Mouse (Mus musculus) retina, adult 2 months (tissue): ENCODE measurements at regions not wholly inside any gene's neighbourhood (a gene's known extent, or its start where the extent isn't known, plus 50 kb on each side); places are given as distances from the start of the nearest gene placed in this dataset.
A peak's percentile ranks its signal among the peaks of the same experiment; 100 is the strongest.

ENCODE experiments used
- DNase-seq: peaks from one replicate; pipeline ENCODE4 v3.0.0-alpha.2; 2012; ENCODE audit warnings: low read depth, low spot score

DNA sequence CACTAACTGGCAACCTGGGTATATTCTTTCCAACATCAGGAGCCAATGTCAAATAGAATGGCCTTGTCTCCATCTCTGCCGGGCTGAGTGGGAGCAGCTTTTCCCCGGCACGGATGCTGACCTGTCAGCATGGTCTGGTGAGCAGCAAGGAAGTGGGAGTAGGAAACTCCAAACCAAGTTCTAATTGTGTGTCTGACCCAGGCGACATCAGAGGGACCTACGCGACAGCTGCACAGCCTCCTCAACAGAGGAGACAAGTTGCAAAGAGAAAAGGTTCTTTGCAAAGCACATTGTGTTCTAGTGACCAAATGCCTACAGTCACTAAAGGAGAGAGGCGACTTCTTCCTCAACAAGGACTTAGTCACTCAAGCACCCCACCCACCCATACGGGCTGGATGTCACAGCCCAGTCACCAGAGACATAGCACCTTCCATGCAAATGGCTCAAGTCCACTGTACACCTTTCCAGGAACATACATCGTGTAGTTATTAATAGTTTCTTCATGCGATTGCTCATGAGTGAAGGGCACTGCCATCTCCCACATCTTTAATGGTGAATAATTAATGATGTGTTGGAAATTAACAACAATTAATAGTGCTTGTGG, 334.8 kb upstream of the Hnrnpa3 start:
- DNase-seq, result no peak

DNA sequence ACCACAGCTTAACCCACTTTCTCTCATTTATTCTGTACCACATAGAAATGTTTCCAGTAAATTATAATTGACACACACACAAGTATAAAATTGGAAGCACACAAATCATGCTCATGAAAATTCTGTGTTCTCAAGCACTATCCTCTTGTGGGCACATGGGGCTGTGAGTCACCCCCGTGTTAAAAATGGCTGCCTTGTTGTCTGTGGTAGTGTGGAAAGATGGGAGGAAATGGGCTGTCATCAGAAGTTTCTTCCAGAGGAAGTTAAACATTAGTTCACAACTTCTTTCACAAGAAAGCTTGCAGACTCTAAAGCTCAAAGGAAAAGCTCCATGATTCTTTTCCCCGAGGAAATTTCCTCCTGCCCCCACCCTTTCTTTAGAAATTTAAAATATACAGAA, 329.5 kb upstream of the Hnrnpa3 start:
- no peak for DNase-seq

DNA sequence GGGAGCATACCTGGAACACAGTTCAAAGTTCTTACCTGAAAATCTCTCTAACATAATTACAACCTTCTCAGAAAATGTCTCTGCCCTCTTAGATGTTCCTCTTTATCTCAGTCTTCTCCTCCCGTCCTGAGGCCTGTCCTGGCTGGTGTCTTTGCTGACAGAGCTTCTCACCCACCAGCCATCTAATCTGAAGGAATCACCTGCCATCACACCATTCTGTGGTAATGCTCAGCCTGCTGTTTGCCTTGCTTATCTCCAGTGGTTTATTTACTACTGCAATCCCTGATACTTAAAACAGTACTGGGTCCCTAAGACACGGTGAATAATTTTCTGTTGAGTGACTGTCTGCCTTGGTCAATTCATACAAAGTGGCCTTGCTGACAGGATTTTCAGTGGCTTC, 317.8 kb upstream of the Hnrnpa3 start:
- no peak for DNase-seq

DNA sequence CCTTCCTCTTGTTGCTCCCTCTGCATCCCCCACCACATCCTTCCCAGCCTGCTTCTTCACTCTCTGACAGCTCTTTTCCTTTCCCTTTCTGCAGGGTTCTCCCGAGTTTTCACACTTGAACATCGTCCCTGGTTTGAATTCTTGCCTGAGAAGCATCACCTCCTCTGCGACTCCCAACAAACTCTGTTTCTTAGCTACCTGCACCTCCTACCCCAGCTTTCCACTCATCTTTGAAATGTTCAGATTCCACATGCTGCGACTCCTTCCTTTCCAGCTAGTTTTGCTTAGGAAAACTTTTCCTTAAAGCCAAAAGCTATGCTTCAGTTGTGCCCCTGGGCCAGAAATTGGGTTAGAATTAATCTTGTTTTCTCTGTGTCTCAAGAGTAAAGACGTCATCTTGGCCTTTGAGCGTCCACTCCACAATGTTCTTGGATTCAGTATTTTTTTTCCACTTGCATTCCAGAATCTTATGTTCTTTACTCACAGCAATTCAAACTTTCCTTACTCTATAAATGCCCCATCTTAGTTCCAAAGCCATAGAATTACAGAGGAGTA, 317.3 kb upstream of the Hnrnpa3 start:
- no peak for DNase-seq

DNA sequence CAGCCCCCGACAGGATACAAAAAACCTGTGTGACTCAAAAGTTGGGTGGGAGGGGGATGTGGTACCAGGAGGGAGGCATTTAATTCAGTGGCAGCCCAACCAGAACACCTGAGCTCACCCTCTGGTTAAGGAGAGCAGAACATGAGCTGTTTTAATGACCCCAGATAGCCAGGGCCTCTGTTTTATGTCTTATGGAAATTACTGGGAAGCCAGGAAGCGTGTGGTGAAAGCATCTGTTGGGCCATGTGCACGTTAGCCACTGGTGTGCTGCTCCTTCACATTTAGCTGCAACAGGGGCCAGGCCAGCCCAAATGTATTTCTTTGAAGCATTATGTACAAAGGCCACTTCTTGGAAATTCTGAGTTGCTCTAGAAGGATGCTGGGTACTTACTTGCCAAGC, 308.2 kb upstream of the Hnrnpa3 start:
- DNase-seq, result no peak

DNA sequence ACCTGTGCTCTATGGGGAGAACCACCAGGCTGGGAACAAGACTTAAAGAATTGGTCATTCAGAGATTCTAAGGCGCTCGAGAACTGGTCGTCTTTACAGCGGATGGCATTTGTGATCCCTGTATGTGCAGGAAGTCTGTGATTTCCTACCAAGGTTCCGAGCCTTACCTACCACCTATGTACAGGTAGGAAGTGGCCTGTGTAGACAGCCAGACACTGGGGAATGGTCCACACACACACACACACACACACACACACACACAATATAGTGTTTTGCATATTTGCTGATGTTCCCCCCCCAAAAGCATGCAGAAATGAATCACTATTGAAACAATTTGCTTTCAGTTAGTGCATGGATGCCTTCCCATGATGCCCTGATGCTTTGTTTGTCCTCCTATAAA, 307.1 kb upstream of the Hnrnpa3 start:
- no peak for DNase-seq

DNA sequence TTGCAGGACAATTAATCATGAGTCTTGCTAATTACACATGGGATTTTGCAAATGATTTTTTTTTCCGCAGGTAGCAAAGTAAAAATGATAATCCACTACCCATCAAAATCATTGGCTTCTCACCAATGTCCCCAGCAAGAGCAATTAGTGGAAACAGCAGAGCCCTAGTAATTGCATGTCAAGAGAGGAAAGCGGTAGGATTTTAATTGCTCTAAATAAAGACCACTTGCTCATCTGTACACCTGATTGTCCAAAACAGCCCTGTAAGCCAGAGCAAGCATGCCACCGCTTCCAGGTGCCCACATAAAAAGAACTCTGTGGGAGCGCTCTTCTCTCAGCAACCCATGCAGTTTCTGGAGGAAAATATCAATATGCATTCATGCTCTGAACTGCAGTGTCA, 306.5 kb upstream of the Hnrnpa3 start:
- no peak for DNase-seq

DNA sequence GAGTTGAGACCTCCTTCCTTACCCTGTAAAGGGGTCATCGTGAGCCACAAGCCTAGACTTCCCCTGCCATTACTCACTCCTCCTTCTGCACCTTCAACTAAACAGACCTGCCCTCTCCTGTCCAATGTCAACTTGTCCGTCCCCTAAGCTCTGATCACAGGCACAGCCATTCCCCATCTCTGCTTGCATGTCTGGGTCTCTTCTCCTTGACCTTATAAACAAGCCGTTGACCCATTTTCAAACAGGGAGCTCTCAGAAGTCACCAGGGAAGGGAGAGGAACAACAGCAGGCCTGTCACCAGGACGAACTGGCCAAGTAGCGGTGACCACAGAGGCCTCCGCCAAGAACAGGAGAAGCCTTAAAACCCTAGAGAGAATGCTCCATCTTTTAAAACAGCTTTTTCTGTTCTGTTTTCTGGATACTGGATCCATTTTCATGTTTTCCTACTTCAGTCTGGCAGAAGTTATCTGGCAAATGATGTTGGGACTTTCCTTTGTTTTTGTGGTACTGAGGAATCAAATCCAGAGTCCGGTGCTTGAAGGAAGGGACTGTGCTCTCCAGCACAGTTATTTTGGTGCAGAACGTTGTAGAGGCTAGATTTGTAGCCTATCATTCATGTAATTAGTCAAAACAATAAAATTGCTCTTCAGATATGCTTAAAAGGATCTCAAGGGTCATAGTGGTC, 302.2 kb upstream of the Hnrnpa3 start:
- no peak for DNase-seq

DNA sequence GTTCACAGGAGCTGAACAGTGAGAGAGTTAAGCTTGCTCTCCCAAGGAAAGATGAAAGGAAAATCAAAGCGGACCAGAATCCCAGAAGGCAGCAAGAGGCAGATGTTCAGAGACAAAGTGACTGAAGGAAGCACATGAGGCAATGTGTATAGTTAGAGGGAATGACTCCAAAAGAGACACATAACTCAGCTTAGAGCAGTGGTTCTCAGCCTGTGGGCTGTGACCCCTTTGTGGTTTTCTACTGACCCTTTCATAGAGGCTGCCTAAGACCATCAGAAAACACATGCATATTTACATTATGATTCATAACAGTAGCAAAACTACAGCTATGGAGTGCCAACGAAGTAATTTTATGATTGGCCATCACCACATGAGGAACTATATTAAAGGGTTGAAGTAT, 301.5 kb upstream of the Hnrnpa3 start:
- DNase-seq, result no peak

DNA sequence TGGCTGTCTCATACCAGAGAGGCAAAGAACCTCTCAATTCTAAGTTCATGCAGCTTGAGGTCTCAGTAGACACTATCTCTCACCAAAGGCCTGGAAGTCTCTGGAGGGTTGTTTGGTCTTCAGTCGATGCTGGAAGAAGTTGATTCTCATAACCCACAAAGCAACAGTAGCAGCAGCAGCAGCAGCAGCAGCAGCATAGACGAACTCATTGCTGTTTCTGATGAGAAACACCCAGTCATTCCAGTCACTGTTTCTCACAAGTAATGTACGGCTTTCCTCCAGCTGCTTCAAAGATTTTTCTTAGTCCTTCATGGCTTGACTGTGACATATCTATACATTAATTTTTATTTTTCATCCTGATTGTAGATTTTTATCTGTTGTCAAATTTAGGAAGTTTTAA, 298.1 kb upstream of the Hnrnpa3 start:
- no peak for DNase-seq

DNA sequence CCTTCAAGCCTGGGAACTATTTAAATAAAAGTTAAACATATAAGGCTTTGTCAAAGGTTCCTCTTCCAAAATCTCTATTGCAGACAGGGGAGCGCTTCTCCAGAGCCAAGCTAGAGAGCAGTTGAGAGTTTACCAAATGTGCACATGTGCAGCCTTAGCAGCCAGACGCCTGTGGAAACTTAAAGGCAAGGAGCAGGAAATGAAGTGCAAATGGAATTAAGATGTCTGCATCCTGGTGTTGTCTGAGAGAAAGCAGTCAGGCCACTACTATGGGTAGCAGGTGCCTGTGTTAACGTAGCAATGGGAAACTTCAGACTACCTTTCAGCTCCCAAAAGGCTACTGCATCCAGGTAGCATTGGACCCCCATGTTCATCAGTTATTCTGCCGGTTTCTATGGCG, 282.4 kb upstream of the Hnrnpa3 start:
- no peak for DNase-seq

DNA sequence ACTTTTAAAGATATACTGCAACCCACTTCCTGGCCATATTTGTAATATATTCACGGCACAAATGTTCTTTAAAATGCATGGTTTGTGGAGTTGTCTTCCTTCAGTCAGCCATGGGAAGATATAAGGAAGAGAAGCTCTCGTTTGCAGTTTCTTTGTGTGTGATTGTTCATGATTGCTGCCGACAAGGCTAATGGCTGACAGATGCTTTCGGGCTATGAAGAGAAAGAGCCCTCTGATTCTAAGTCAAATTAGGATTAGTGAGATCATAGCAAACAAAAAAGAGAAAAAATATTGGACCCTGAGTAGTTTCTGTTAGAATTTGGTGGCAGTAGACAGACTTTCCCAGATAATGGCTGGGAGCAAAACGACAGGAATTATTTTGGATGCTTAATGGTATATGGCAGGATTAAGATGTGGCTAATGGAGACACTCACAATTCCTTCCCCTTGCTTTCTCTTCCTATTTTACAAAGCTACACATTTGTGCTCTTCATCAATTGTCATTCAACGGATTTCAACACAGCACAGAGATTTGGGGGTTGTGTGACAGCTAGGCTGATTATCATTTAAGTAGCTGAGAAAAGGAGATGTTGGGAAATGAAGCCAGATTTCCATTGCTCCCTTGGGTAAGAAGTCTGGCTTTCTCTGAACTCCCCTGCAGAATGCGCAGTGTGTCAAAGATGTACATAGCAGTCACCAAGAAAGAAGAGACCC, 273.4 kb upstream of the Hnrnpa3 start:
- no peak for DNase-seq

DNA sequence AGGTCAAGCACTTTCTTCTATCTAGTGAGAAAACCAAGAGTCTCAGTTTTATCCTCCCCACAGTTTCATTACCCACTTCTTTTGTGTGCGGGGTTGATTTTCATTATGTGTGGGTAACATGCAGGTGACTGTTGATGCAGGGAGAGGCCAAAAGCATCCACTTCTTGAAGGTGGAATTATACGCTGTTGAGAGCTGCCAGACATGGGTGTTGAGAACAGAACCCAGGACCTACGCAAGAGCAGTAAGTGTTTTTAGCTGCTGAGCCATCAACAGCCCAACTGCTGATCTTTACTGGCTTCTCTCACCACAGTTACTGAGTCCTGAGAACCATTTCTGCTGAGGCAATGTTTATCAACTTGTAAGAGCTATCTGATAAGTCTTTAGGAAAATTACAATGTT, 272.4 kb upstream of the Hnrnpa3 start:
- DNase-seq, result no peak

DNA sequence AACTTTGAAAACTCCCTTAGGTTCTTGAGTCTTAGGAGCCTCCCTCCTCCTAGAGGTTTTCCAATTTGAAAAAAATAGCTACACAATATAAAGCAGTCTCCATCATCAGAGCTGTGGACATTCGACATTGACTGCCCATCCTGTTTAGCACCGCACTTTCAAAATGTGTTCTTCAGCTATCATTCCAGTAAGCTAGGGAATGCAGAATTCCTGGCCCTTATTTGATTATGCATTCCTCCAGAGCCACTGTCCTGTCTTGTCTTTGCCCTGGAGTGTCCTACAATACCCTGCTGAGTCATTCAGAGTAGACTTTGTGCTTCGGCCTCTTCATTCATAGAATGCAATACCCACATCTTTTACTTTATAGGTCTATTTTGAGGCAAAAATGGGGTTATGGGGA, 267.0 kb upstream of the Hnrnpa3 start:
- no peak for DNase-seq

DNA sequence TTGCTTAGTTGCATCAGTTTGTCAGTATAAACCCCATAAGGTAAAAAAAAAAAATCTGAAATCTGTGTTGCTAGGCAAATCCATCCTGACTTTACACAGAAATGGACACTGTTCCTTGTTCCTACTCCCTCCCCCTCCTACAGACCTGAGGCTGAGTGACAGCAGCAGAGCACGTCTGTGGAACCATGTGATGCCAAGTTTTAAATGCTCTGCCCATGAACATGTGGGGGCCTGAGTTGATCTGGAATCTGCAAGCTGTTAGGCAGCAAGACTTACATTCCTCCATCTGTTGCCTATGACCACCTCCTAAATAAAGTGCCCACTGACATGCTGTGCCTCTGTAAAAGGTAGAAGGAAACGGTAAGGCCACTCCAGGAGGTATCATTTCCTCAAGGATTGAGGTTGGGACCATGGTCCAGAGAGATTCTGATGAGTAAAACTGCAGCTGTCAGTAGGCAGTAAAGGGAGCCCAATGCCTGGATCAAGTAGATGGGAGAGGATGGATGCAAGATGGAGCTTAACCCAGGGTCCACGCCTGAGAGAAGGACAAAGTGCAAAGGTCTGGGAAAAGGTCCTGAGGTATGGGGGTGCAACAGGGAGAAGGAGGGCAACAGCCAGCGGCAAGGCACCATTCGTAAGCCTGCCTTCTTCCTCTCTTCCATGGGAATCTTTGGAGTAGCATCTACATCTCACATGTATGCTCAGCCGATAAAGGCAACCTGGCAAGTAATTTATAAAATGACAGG, 264.0 kb upstream of the Hnrnpa3 start:
- DNase-seq, result no peak

DNA sequence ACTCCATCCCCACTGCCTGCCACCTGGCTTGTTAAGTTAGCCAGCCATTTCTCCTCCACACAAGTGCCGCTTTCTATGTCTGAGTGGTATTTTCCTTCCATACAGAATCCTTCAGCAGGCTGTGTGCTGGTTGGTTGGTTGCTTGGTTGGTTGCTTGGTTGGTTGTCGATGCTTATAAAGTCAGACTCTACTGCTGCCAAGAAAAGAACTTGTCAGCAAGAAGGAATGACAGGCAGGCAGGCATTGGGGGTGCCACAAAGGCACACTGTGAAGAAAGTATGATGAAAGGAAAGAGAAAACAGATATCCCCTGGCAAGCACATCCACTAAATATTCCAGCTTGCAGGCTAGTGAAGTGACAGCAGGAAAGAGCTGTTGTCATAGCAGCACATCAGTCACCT, 263.0 kb upstream of the Hnrnpa3 start:
- no peak for DNase-seq

DNA sequence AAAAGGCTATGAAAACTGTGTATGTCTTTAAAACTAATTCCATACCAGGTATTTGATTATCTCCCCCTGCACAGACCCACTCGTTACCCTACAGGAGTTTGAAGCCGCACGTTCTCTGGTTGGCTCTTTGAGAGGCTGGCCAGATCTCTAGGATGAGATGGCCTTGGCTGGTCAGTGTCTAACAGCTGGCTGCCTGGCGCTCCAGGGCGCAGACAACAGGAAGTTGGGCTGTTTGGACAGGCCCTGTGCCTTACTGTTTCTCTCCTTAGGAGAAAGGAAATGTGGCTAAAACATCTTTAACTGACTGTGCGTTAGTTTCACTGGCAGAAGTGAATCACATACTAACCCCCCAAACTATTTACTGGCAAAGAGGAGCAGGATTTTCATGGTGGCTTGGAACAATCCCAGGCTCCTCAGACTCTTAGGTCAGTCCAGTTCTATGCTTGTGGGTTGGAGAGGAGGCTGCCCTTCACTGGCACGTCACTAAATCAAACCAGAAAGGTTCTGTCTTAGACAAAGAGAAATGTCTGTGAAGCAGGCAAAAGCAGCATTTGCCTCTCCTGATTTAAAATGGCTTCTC, 258.7 kb upstream of the Hnrnpa3 start:
- DNase-seq, result no peak

DNA sequence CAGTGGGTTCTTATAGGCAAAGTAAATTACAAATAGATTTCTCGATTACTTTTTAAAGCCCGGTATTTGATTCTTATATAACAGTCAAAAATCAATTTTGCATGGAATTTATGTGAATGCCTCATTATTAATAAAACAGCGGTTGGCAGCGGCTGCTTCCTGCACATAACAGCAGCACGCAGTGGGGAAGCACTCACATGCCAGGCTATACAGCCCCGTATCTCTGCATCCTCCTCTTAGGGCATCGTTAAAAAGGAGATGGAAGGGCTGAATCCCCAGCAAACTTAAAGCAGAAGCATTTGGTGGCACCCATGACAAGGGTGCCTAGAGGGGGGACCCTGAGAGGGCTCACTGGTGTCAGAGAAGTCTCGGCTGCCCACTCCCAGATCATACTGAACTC, 255.3 kb upstream of the Hnrnpa3 start:
- no peak for DNase-seq

DNA sequence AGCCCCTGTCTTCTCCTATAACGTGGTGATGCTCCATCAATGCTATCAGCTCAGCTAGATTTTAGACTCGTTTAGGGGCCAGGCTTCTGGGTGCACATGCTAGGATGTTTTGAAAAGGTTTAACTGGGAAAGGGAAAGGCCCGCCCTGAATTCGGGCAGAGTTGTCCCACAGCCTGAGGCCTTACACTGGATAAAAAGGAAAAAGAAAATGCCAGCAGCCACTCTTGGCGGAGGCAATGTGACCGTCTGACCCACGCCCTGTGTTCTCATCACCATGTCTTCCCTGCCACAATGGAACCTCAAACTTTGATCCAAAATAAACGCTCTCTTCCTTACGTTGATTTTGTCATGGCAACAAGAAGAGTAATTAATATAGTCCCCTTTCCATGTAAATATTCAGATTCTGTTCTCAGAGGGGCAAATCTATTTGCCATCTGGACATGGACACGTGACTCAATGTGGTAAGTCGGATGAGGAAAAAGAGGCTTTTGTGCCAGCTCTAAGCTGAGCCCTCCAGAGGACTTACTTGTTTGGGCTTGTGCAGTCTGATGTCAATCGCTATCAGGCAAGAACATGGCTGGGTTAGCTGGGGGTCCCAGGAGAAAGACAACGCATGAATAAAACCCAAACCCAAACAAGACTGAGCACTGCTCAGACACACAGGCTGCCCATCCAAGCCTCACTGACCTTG, 253.4 kb upstream of the Hnrnpa3 start:
- DNase-seq, result peak; percentile 6

DNA sequence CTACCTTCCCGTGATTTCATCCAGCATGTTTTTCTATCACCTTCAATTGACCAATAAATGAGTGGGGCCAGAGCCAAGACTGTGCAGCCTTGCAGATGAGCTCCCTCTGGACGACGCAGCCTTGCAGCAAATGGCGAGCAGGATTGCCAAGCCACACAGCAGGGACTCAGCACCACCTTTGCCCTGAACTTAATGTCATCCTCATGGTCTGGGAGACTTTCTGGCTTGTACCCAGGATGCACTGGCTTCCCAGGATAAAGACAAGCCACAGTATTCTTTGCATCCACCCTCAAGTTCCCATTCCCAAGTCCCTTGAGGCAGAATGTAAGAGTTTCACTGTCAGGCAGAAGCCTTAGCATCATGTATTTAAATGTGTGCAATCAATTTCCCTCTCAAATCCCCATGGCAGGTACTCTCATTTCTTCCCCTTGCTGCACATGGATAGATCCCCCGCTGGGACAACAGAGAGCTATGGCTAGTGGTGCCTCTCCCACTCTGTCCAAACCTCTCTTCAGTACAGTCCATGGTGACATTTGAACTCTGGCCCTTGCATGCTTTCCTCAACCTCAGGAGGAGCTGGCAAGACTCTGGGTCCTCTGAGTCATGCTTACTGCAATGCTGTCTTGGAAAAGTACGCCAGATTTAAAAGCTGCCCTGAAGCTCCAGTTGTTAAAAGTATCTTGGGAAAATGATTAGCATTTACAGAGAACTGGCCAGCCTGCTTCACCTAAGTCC, 252.2 kb upstream of the Hnrnpa3 start:
- no peak for DNase-seq

DNA sequence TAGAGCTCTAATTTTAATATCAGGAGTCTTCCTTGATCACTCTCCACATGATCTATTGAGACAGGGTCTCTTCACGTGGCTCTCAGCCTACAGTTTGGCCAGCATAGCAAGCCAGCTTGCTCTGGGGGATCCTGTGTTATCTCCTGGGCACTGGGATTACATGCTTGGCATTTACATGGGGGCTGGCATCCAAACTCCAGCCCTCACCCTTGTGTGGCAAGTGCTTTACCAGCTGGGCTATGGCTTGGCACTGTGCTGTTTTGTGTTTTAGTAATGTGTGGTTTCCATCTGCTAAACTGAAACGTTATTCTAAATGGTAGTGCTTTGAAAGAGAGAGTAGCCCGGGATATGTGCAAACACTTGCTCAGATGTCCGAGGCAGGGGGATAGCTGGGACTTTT, 251.5 kb upstream of the Hnrnpa3 start:
- no peak for DNase-seq
